Mouse (Mus musculus) liver, postnatal 0 days (tissue): ENCODE data around the gene Pou6f1.

Experiments
- CTCF ChIP-seq: sonication (generic); IDR thresholded peaks from 2 replicates; pipeline ENCODE4 v1.5.1; 2016; ENCODE audit warnings: antibody characterized with exemption, low read depth
- EP300 ChIP-seq: IDR thresholded peaks from 2 replicates; pipeline ENCODE4 v1.6.1; 2016; ENCODE audit warnings: antibody characterized with exemption, low read depth, mild to moderate bottlenecking

- TF ChIP-seq CTCF (no peak), EP300 (no peak)
Measured at GRCm38 (mm10) chr15:100541426-100541825, 58.4 kb downstream of the Pou6f1 start.
